9 mouse cellular contexts compared by ENCODE assay signal in the genomic region with DNA sequence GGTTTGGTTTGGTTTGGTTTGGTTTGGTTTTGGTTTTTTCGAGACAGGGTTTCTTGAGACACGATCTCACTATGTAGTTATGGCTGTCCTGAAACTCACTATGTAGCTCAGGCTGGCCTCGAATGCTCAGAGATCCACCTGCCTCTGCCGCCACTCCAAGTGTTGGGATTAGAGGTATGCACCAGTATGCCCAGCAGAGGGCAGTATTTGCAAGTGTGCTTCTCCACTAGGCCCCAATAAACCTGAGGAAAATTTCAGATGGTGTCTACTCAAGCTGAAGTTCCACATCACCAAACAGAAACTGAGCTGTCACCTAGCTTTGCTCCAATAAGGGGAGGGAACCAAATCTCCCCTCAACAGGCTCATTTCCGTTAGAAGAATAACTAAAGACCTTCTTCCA. TPM values are rescaled to one million over a fixed set of nuclear protein-coding genes. Genes with fewer than 3 reads are reported as not detected.
DNase-seq lines count a peak whose midpoint lies in the region; ATAC-seq and TF ChIP-seq lines count a peak whose summit lies in the region.
"Had no signal": no experiment of that assay in that cellular context is flagged by ENCODE, and none has a peak within 500 bp of the region (broad histone marks: within the 10 kb centered on the region; RNA-seq: fewer than 3 reads in every experiment).

No protein-coding gene starts in this region.

- POLR2A ChIA-PET in Patski (lab: Charles Lee), result no interaction called here

- no peaks in the 10 kb centered on the region for H3K4me1 ChIP-seq in embryonic facial prominence, embryonic 15.5 days
- H3K4me1 ChIP-seq in embryonic facial prominence, embryonic 10.5 days, result peaks cover 8% of the 10 kb centered on the region; the same call in 1 of the 2 replicates
- no peaks in the 10 kb centered on the region for H3K4me1 ChIP-seq in forebrain, embryonic 12.5 days

- no peaks in the 10 kb centered on the region for H3K27me3 ChIP-seq in embryonic facial prominence, embryonic 15.5 days
- no peaks in the 10 kb centered on the region for H3K27me3 ChIP-seq in embryonic facial prominence, embryonic 10.5 days (replicated peaks; ENCODE audit: low read depth, poor library complexity, severe bottlenecking)
- H3K27me3 ChIP-seq in Patski, result peaks cover 8% of the 10 kb centered on the region
- no peaks in the 10 kb centered on the region for H3K27me3 ChIP-seq in splenic B cell, adult 2 months (ENCODE audit: control insufficient read depth, insufficient read depth, low read length, poor library complexity, severe bottlenecking)
- H3K27me3 ChIP-seq in forebrain, embryonic 12.5 days, result no peaks in the 10 kb centered on the region

- no peak for ATAC-seq in embryonic facial prominence, embryonic 15.5 days (ENCODE audit: insufficient number of reproducible peaks, low FRiP score, low TSS enrichment, low read depth)
- no peak for ATAC-seq in Patski
- ATAC-seq in forebrain, embryonic 12.5 days (ENCODE audit: low FRiP score), result no peak

- WGBS in embryonic facial prominence, embryonic 15.5 days, result 90% methylated on average over 5 of the region's 5 CpGs
- 87% methylated on average over 5 of the region's 5 CpGs for WGBS in embryonic facial prominence, embryonic 10.5 days
- 92% methylated on average over 5 of the region's 5 CpGs for WGBS in forebrain, embryonic 12.5 days

- H3K9ac ChIP-seq in embryonic facial prominence, embryonic 15.5 days, result no peak overlapping the region
- no peak overlapping the region for H3K9ac ChIP-seq in forebrain, embryonic 12.5 days

- CTCF ChIA-PET in Patski (lab: Charles Lee), result interaction anchor here (1.1 kb wide), 1 partner anchor 10 kb away, joined by 3 read pairs; no protein-coding TSS in a partner anchor

- H3K27ac ChIP-seq in embryonic facial prominence, embryonic 15.5 days (replicated peaks), result peak overlapping the region; percentile 48
- no peak overlapping the region for H3K27ac ChIP-seq in embryonic facial prominence, embryonic 10.5 days (replicated peaks)
- H3K27ac ChIP-seq in forebrain, embryonic 12.5 days, result no peak overlapping the region

- no peaks in the 10 kb centered on the region for H3K9me3 ChIP-seq in embryonic facial prominence, embryonic 15.5 days (replicated peaks)
- no peaks in the 10 kb centered on the region for H3K9me3 ChIP-seq in embryonic facial prominence, embryonic 10.5 days
- H3K9me3 ChIP-seq in forebrain, embryonic 12.5 days, result no peaks in the 10 kb centered on the region

- TF ChIP-seq CTCF in Patski (IDR thresholded peaks at IDR 0.05), result peak; percentile 57

- H3K4me3 ChIP-seq in embryonic facial prominence, embryonic 15.5 days (replicated peaks), result no peak overlapping the region
- H3K4me3 ChIP-seq in embryonic facial prominence, embryonic 10.5 days, result no peak overlapping the region
- H3K4me3 ChIP-seq in forebrain, embryonic 12.5 days (replicated peaks), result no peak overlapping the region

- DNase-seq in embryonic facial prominence, embryonic 10.5 days (ENCODE audit: low spot score), result no peak
- DNase-seq in 3134 (ENCODE audit: extremely low read depth, insufficient read length, low spot score), result peak; percentile 35
- no peak for DNase-seq in Patski (ENCODE audit: low read depth, low spot score)
- DNase-seq in kidney, postnatal 10 days, result peak; percentile 31
- peak; percentile 64 for DNase-seq in splenic B cell, adult 2 months (ENCODE audit: low read depth, low spot score)
- DNase-seq in left cerebral cortex, adult 8-10 months (ENCODE audit: low spot score in 2 of 2), result no peak

- H3K36me3 ChIP-seq in embryonic facial prominence, embryonic 15.5 days, result no peaks in the 10 kb centered on the region
- no peaks in the 10 kb centered on the region for H3K36me3 ChIP-seq in embryonic facial prominence, embryonic 10.5 days (replicated peaks)
- H3K36me3 ChIP-seq in splenic B cell, adult 2 months (ENCODE audit: control insufficient read depth, insufficient read depth, low read length, poor library complexity, severe bottlenecking), result no peaks in the 10 kb centered on the region
- no peaks in the 10 kb centered on the region for H3K36me3 ChIP-seq in forebrain, embryonic 12.5 days (replicated peaks)

- in situ Hi-C loops in Patski (cut with MboI; ENCODE audit: low pct_unique_long_range_greater_than_20kb), result no loop called here

- H3K4me2 ChIP-seq in embryonic facial prominence, embryonic 15.5 days (replicated peaks), result no peak overlapping the region
- no peak overlapping the region for H3K4me2 ChIP-seq in forebrain, embryonic 12.5 days

RNA-seq across cellular contexts. Expression of a gene that starts 31.8 kb away (rescaled TPM):
- 1,694 and 1,796 TPM in 2 replicates for polyA plus RNA-seq in embryonic facial prominence, embryonic 15.5 days (2015; fragmentation: Nextera tagmentation; extraction: Ambion mirVana)
- polyA plus RNA-seq in embryonic facial prominence, embryonic 10.5 days (2016; fragmentation: Nextera tagmentation; extraction: Ambion mirVana), result 1,397 and 1,430 TPM in 2 replicates
- polyA plus RNA-seq in Patski (2021), result 940 TPM
- 1,451 and 1,514 TPM in 2 replicates for polyA plus RNA-seq in forebrain, embryonic 12.5 days (2016; fragmentation: Nextera tagmentation; extraction: Ambion mirVana)
- 1,000 to 10,000 TPM; 1,202 to 1,440 (median 1,306) TPM for total RNA-seq in left cerebral cortex, adult 8-10 months (2022)

RNA-seq across cellular contexts. Expression of a gene that starts 41.4 kb away (rescaled TPM):
- 16.6 and 16.8 TPM in 2 replicates for polyA plus RNA-seq in embryonic facial prominence, embryonic 15.5 days (2015; fragmentation: Nextera tagmentation; extraction: Ambion mirVana)
- 29.4 and 31.2 TPM in 2 replicates for polyA plus RNA-seq in embryonic facial prominence, embryonic 10.5 days (2016; fragmentation: Nextera tagmentation; extraction: Ambion mirVana)
- 3.1 TPM for polyA plus RNA-seq in Patski (2021)
- 29.7 and 32.0 TPM in 2 replicates for polyA plus RNA-seq in forebrain, embryonic 12.5 days (2016; fragmentation: Nextera tagmentation; extraction: Ambion mirVana)
- total RNA-seq in left cerebral cortex, adult 8-10 months (2022), result not detected
- total RNA-seq: layer of hippocampus, postnatal 25 days had no signal

RNA-seq across cellular contexts. Expression of a gene that starts 56.7 kb away (rescaled TPM):
- 529 and 569 TPM in 2 replicates for polyA plus RNA-seq in embryonic facial prominence, embryonic 15.5 days (2015; fragmentation: Nextera tagmentation; extraction: Ambion mirVana)
- 553 and 593 TPM in 2 replicates for polyA plus RNA-seq in embryonic facial prominence, embryonic 10.5 days (2016; fragmentation: Nextera tagmentation; extraction: Ambion mirVana)
- 455 TPM for polyA plus RNA-seq in Patski (2021)
- polyA plus RNA-seq in forebrain, embryonic 12.5 days (2016; fragmentation: Nextera tagmentation; extraction: Ambion mirVana), result 480 and 487 TPM in 2 replicates
- 100 to 1,000 TPM; 175 to 204 (median 181) TPM for total RNA-seq in left cerebral cortex, adult 8-10 months (2022)

RNA-seq across cellular contexts. Expression of a gene that starts 56.8 kb away (rescaled TPM):
- 57.5 and 60.7 TPM in 2 replicates for polyA plus RNA-seq in embryonic facial prominence, embryonic 15.5 days (2015; fragmentation: Nextera tagmentation; extraction: Ambion mirVana)
- polyA plus RNA-seq in embryonic facial prominence, embryonic 10.5 days (2016; fragmentation: Nextera tagmentation; extraction: Ambion mirVana), result 29.6 and 30.4 TPM in 2 replicates
- polyA plus RNA-seq in Patski (2021), result 65.9 TPM
- polyA plus RNA-seq in forebrain, embryonic 12.5 days (2016; fragmentation: Nextera tagmentation; extraction: Ambion mirVana), result 45.6 and 46.6 TPM in 2 replicates
- total RNA-seq in left cerebral cortex, adult 8-10 months (2022), result 10 to 100 TPM; 27.6 to 29.7 (median 28.7) TPM

Comparison
In these comparisons a context has a peak if more than half of its experiments do, and no peak if none do; other contexts are left out.
1. DNase-seq: peak in 3134 (single experiment), kidney, postnatal 10 days (single experiment) and splenic B cell, adult 2 months (single experiment); none in embryonic facial prominence, embryonic 10.5 days (single experiment), Patski (single experiment) and left cerebral cortex, adult 8-10 months (0 of 2).